Mouse (Mus musculus) limb, embryonic 14.5 days (tissue): ENCODE data around the gene Wdr47. TPM values are rescaled to one million over a fixed set of nuclear protein-coding genes. Genes with fewer than 3 reads are reported as not detected.
A peak's percentile ranks its signal among the peaks of the same experiment; 100 is the strongest.

Experiments
- ATAC-seq: fragments of 200-750 bp; cut with Nextera tagmentation; 2 replicates; pipeline ENCODE4 v1.8.0; 2017; ENCODE audit warnings: low read depth, moderate number of reproducible peaks, moderate TSS enrichment; ENCODE audit not compliant: low FRiP score
- DNase-seq: peaks from one replicate; pipeline ENCODE4 v3.0.0-alpha.2; 2015; ENCODE audit warnings: low spot score
- H3K27ac ChIP-seq: fragments of 300-500 bp; sonication (generic); replicated peaks from 2 replicates; pipeline ENCODE4 v1.5.1; 2014; ENCODE audit warnings: low read depth, mild to moderate bottlenecking, low read length, moderate library complexity, mixed read lengths
- H3K27me3 ChIP-seq: fragments of 300-500 bp; sonication (generic); 2 replicates; pipeline ENCODE4 v1.6.1; 2014; ENCODE audit warnings: low read length, mixed read lengths; ENCODE audit not compliant: control insufficient read depth, insufficient read depth
- H3K36me3 ChIP-seq: fragments of 300-500 bp; sonication (generic); 2 replicates; pipeline ENCODE4 v1.6.1; 2014; ENCODE audit warnings: mild to moderate bottlenecking, low read length, moderate library complexity, mixed read lengths; ENCODE audit not compliant: control insufficient read depth, insufficient read depth
- H3K4me1 ChIP-seq: fragments of 300-500 bp; sonication (generic); 2 replicates; pipeline ENCODE4 v1.6.1; 2014; ENCODE audit warnings: antibody characterized with exemption, low read length, mixed read lengths; ENCODE audit not compliant: control insufficient read depth, insufficient read depth
- H3K4me2 ChIP-seq: fragments of 300-500 bp; sonication (generic); replicated peaks from 2 replicates; pipeline ENCODE4 v1.6.1; 2014; ENCODE audit warnings: low read depth, mild to moderate bottlenecking, low read length, moderate library complexity; ENCODE audit not compliant: severe bottlenecking
- H3K4me3 ChIP-seq: fragments of 300-500 bp; sonication (generic); replicated peaks from 2 replicates; pipeline ENCODE4 v1.5.1; 2014; ENCODE audit warnings: low read length
- H3K9ac ChIP-seq: fragments of 300-500 bp; sonication (generic); 2 replicates; pipeline ENCODE4 v1.6.1; 2014; ENCODE audit warnings: mild to moderate bottlenecking, low read depth, low read length, moderate library complexity; ENCODE audit not compliant: severe bottlenecking
- H3K9me3 ChIP-seq: fragments of 300-500 bp; sonication (generic); 2 replicates; pipeline ENCODE4 v1.6.1; 2016; ENCODE audit warnings: low read length; ENCODE audit not compliant: control insufficient read depth
- POLR2A ChIP-seq: fragments of 200-500 bp; IDR thresholded peaks from 2 replicates; pipeline ENCODE4 v1.8.0; 2012; ENCODE audit warnings: inconsistent platforms, mild to moderate bottlenecking, moderate library complexity, borderline replicate concordance; ENCODE audit not compliant: insufficient read depth, insufficient read length; ENCODE audit errors: extremely low read depth
- WGBS: fragments of 180-500 bp; shearing (Covaris S2); extraction: QIAGEN DNeasy Blood & Tissue Kit; methylation state at CpG from one replicate; pipeline ENCODE4 v1.1.7; 2014; 5-methylcytosine and 5-hydroxymethylcytosine counted together
- polyA plus RNA-seq, 2 experiments: library from polyadenylated mRNA; depleted of rRNA in 1 of 2; stranded (reverse) in 1 of 2; unstranded in 1 of 2; fragments of >200 nt; fragmentation: Nextera tagmentation in 1 of 2; extraction: Ambion mirVana in 1 of 2; gene quantifications; 2 replicates each; pipeline versions ENCODE4 v1.2.1 to v1.2.3; 2012 to 2014

Gene Wdr47
- polyA plus RNA-seq, 2 experiments: 13.3 to 14.3 TPM

DNA sequence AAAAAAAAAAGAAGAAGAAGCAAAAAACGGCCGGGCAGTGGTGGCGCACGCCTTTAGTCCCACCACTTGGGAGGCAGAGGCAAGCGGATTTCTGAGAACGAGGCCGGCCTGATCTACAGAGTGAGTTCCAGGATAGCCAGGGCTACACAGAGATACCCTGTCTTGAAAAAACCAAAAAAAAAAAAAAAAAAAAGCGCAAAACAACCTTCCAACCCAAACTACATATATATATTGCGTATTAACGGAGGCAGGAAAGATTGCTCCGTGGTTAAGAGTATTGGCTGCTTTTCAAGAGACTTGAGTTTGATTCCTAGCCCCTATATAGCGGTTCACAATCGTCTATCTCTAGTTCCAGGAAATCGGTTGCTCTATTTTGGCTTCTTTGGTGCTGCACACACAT, 20.3 kb upstream of the Wdr47 start:
- DNase-seq: no peak
- no peak for ATAC-seq
- H3K9me3 ChIP-seq: no peaks in the 10 kb centered on the region
- no peaks in the 10 kb centered on the region for H3K27me3 ChIP-seq
- WGBS: 89% methylated on average over 14 of the region's 14 CpGs
- no peak overlapping the region for H3K9ac ChIP-seq
- peaks cover 7% of the 10 kb centered on the region for H3K4me1 ChIP-seq
- H3K4me2 ChIP-seq: peak overlapping the region; percentile 45; the same call in 1 of the 2 replicates
- no peak for TF ChIP-seq POLR2A
- peak overlapping the region; percentile 68 for H3K4me3 ChIP-seq
- no peaks in the 10 kb centered on the region for H3K36me3 ChIP-seq
- H3K27ac ChIP-seq: 0 out of 2 replicates have a peak overlapping the region, but pooled peaks have one; percentile 27

DNA sequence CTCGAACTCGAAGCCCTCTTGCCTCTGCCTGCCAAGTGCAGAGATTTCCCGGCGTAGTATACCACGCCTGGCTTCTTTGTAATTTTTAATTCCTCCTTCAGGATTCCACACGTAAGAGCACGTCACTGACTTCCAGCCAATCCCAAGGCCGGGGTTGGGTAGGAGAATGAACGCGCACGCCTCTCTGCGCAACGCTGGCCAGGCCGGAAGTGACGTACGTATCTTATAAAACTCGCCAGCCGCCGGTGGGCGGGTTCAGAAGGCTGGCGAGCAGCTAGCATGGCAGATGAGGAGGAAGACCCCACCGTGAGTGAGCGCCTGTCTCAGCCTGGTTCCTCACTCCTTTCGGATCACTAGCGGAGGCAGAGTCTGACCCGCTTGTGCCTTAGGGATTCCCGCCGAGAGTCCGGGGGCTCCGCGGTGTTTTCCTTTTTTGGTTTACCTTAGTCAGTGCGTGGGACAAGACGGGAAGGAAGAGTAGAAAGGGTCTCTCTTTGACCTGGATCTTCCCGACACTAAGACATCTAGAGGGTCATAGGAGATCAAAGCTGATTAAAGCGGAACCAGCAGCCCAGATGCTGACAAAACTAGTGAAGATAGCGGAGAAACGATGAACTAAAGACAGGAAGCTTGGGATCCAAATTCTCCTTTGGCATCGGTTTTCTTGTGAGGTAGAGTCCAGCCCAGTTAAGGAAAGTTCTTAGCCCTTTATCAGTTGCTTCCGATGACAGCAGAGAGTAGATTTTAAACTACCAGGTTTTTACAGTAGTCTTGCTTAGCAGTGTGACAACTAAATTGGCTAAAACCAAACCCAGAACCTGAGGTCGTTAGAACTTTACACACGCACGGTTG, 19.4 kb upstream of the Wdr47 start, which contains the start of gene Taf13:
Gene Taf13 (plus strand): TSS at position 256 of the 852 bp plus-strand sequence.
- peaks cover 7% of the 10 kb centered on the region for H3K4me1 ChIP-seq
- ATAC-seq: peak; percentile 99
- peak within 1 kb of the TSS; percentile 75 for H3K9ac ChIP-seq
- H3K27ac ChIP-seq: peak within 1 kb of the TSS; percentile 52; the same call in 1 of the 2 replicates
- no peaks in the 10 kb centered on the region for H3K27me3 ChIP-seq
- peak within 1 kb of the TSS; percentile 68 for H3K4me3 ChIP-seq
- H3K36me3 ChIP-seq: no peaks in the 10 kb centered on the region
- peak; percentile 98 for DNase-seq
- peak; percentile 100; the same call in 1 of the 2 replicates for TF ChIP-seq POLR2A
- peak within 1 kb of the TSS; percentile 67 for H3K4me2 ChIP-seq
- under 1% methylated on average over 42 of the region's 42 CpGs for WGBS
- no peaks in the 10 kb centered on the region for H3K9me3 ChIP-seq

DNA sequence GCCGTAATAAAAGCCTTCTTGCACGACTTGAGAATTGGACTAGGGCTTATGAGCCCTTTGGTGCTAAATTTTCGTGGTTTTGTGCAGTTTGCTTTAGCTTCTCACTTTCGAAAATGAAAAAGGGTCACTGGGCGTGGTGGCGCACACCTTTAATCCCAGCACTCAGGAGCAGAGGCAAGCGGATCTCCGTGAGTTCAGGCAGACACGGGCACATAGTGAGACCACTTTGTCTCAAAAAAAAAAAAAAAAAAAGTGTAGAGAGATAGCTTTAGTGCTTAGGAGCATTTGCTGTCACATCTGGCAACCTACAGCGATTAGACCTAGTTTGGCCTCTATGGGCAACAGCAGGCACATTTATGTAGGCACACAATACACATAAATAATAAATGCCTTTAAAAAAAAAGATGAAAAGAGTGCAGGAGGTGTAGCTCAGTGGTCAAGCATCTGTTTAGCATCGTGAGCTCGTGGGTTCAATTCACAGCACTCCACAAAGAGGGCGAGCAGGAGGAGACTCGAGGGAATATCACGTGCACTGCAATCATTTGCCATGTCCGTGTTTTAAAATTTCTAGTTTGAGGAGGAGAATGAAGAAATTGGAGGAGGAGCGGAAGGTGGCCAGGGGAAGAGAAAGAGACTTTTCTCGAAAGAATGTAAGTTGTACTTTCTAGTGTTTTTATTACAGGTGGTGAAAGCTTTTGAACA, 18.6 kb upstream of the Wdr47 start:
- WGBS: 41% methylated on average over 18 of the region's 18 CpGs
- DNase-seq: no peak
- TF ChIP-seq POLR2A: no peak
- ATAC-seq: no peak
- H3K27me3 ChIP-seq: no peaks in the 10 kb centered on the region
- H3K4me1 ChIP-seq: peaks cover 7% of the 10 kb centered on the region
- no peaks in the 10 kb centered on the region for H3K36me3 ChIP-seq
- no peaks in the 10 kb centered on the region for H3K9me3 ChIP-seq
- no peak overlapping the region for H3K27ac ChIP-seq
- peak overlapping the region; percentile 75 for H3K9ac ChIP-seq
- H3K4me3 ChIP-seq: peak overlapping the region; percentile 68
- H3K4me2 ChIP-seq: peak overlapping the region; percentile 67

DNA sequence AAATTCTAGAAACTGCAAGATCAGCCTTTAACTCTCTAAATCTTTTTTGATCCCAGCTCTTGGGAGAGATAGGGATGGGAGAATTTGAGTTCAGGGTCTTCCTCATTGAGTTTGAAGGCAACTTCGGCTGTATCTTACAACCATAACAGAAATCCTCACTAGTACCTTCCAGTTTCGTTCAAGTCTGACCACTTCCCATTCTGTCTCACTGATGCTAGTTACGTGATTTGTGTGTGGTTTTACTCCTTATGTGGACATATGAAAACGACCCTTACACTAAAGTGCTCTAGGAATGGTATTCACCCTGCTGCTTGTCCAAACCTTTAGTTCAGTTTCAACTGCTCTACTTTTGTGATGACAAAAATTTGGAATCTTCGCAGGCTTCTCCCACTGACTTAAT, 17.1 kb upstream of the Wdr47 start:
- Histone ChIP-seq H3K36me3 (peaks cover 13% of the 10 kb centered on the region; the same call in 1 of the 2 replicates), H3K4me1 (peaks cover 7% of the 10 kb centered on the region), H3K27ac (no peak overlapping the region), H3K9me3 (no peaks in the 10 kb centered on the region), H3K4me3 (no peak overlapping the region), H3K27me3 (no peaks in the 10 kb centered on the region), H3K9ac (no peak overlapping the region), H3K4me2 (no peak overlapping the region)
- no peak for TF ChIP-seq POLR2A
- ATAC-seq (no peak), DNase-seq (no peak)
- WGBS: 85% methylated on average over 5 of the region's 5 CpGs

DNA sequence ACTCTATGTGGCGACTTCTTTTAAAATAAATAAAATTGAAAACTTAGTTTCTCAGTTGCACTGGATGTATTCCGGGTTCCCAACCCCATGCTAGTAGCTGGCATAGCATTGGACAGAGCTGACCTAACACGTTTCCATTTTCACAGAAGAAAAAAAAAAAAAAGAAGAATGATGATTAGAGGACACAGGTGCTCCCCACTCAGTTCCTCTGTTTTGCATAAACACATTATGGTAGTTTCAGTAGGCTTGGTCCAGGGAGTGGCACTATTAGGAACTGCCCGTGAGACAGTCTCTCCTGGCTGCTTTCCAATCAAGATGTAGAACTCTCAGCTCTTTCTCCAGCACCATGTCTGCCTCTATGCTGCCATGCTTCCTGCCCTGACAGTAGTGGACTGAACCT, 6.5 kb upstream of the Wdr47 start:
- no peak for TF ChIP-seq POLR2A
- ATAC-seq (no peak), DNase-seq (no peak)
- Histone ChIP-seq H3K27ac (no peak overlapping the region), H3K36me3 (0 out of 2 replicates have a peak, but pooled peaks cover 2% of the 10 kb centered on the region), H3K4me2 (no peak overlapping the region), H3K4me1 (no peaks in the 10 kb centered on the region), H3K9me3 (no peaks in the 10 kb centered on the region), H3K4me3 (no peak overlapping the region), H3K27me3 (no peaks in the 10 kb centered on the region), H3K9ac (no peak overlapping the region)
- WGBS: 74% methylated on average over 4 of the region's 4 CpGs
